Mouse (Mus musculus) ES-CJ7 (cell line): ENCODE measurements at regions not wholly inside any gene's neighbourhood (a gene's known extent, or its start where the extent isn't known, plus 50 kb on each side); places are given as distances from the start of the nearest gene placed in this dataset.
A peak's percentile ranks its signal among the peaks of the same experiment; 100 is the strongest.

Experiments used
- DNase-seq: peaks from one replicate; pipeline ENCODE4 v3.0.0; 2011; ENCODE audit warnings: low read depth, low spot score

DNA sequence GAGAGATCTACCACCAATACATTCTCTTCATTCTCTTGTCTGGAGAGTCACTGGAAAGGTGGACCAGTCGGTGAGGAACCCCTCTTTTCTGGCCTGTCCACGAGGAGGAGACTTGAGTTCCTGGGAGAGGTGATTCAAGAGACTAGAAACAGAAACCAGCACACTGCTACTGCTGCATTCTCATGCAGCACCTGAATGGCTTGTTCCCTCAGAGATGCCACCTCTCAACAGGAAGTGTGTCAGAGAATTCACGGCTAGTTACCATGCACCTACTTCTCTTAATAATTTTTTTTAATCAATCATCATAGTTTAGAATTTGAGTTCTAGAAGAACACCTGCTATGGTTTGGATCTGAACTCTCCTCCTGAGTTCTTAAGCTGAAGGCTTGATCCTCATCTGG lies 52.0 kb upstream of the Dynlrb2 start:
- DNase-seq: no peak

DNA sequence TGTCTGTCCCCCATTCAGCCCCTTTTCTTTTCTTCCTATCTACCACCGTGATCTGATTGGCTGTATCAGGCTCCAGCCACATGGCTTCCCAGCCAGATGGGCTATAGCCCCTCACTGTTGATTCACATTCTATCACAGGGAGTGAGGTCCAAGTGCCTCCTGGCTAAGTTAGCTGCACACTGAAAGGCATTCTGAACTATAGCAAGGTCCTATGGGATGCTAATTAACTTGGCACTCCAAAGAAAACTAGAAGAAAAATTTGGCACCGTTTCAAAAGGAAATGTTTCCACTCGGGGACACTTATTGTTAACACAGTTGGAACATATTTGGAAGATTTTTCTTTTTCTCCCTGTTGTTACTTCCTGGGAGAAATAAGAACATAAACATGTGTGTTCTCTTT lies 53.4 kb upstream of the Dynlrb2 start:
- no peak for DNase-seq

DNA sequence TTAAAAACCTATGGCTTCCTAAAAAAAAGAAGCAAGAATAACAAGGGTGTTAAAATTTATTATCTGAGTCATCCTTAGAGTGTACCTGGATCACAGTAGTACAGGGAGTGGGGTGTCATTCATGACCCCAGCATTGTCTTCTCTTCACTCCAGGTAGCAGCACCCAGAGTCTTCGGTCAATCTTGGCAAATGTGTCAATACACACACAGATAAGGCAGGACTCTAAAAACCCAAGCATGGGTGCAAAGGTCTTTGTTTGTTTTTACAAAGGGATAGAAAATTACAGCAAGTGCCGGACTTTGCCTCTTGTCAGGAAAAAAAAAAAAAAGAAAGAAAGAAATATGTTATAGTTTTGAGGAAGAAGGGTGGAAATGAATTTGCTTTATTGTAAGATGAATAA lies 57.3 kb upstream of the Dynlrb2 start:
- DNase-seq: no peak

DNA sequence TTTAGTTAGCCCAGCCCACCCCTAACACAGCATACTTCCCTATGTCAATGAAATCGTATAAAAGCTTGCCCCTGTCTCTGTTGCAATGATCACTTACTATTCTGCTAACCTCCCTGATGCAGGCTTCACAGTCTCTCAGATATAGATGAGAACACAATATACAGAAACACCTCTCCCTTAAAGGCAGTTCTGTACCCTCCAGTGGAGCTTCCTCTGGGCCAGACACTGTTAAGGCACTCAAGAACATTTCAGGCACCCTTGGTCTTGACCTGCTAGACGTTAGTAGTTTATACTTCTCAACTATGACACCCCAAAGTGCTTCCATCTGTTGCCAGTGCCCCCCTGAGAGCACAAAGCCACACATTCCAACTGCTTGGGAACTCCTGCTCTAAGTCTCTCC lies 61.9 kb upstream of the Dynlrb2 start:
- no peak for DNase-seq

DNA sequence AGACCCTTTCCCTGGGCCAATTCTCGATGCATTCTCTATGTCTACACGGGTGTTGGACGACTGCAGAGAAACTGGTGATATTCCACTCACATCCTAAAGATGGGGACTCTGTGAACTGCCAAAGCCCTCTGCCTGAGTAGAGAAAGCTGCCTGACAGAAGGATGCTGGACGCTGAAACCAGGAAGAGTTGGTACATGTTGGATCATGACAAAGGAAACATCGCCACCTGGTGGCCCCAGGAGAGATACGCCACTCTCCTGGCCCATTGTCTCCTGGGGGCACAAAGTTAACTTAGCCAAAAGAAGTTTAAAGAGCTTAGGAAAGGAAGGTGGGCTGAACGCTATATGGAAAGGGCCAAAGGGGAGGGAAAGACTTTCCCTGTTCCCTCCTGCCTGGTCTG lies 65.9 kb upstream of the Dynlrb2 start:
- peak; percentile 74 for DNase-seq

DNA sequence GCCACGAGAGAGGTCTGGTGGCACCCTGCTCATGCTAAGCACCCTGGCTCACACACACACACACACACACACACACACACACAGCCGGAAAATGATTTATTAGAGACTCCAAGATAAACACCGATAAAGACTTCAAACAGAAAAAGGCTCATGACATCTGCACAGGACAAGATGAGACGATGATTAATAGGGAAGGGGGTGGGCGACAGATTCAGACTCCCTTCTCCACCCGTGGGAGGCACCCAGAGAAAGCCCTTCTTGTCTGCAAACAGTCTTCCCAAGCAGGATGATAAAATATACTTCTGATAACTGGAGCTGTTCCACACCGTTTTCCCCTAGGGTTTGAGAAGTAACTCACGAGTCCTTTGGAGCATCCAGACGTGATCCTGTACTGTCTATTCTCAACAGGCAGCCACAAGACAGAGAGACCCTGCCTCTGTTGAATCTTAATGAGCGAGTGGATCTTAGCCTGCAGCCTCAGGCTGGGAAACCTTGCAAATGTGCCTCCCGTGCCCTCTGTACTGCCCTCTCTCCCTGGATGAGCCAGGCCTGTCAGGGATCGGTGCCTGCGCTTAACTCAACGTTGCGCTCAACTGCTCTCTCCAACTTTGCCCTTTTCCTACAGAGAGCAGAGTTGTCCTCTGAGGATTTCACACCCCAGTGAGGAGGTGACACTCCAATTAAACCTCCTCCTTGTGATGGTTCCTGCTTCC lies 69.3 kb upstream of the Dynlrb2 start:
- no peak for DNase-seq

DNA sequence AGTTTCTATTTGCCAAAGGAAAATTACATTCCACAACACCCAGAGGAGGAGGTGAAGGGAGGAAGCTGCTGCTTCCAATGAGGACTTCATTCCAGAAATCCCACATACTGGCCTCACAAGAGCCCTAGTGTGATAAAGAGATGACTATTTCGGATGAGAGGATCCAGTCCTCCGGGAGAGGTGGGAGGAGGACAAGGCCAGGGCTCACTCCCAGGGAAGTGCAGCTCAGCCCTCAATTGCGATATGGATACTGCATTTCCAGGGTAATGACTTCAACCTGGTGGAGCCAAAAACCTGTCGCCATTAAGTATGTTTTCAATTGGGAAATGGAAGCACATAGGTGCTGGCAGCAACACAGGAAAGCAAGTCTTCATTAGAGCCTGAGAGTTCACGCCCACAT lies 74.7 kb upstream of the Dynlrb2 start:
- DNase-seq: no peak

DNA sequence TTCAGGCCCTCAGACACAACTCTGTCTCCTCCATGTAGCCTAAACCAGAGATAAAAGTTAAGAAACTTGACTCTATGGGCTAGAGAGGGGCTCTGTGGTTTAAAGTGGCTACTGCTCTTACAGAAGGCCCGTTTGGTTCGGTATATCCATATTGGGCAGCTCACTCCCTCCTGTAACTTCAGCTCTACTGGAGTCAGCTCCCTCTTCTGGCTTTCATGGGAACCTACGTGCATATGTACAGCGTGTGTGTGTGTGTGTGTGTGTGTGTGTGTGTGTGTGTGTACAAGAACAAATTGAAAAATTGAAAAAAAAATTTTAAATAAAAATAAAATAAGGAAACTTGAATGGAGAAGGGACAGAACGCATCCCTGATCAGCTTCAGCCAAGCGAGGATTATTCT lies 75.1 kb upstream of the Dynlrb2 start:
- DNase-seq: no peak

DNA sequence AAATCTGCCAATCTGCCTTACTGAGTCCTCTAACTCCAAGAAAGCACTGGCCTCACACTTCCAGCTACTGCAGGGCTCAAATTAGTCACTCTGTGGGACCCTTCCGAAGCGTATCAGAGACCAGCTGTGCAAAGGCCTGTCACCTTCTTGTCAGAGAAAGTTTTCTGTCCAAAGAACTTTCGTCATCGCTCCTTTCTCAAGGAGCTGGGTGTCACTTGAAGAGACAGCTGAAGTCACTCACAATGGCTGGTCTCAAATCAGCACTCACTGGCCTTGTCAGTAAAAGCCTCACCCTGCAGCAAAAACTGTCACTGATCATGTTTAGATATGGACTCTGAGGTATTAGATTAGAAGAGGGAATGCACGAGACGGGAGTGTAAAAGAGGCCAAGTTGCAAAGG lies 81.9 kb upstream of the Dynlrb2 start:
- DNase-seq: no peak

DNA sequence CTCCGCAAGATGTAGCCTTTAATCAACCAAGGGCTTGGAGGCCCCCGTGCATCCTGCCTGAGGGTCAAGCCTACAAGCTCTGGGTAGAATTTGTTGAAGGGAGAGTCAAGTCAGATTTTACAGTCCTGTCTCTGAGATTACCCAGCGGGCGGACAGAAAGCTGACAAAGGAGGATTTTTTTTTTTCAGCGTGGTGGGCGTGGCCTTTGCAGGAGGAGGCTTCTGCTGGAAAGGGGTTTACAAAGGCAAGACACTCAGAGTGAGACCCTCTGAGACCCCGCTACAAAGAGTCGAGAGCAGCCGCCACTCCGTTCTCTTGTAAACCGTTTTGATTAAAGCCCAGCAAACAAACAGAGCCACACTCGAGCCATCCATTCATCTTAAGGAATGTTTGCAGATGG lies 92.1 kb upstream of the Dynlrb2 start:
- no peak for DNase-seq

DNA sequence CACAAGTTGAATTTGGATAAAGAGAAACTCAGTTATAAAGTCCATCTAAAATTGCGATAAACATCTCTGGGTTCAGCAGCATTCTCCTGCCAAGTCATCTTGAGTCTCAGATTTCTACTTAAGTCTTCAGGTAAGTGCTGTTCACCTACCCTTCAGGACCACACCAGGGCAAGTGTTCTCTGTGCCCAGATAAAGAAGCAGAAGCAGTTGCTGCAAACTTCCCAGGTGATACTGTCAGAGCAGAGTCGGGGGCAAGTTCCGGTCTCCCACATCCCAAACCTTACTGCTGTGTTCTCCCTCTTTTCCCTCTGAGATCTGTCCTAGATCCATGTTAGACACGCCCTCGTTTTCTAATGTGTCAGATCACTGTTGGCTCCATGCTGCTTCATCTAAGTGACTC lies 94.7 kb upstream of the Dynlrb2 start:
- DNase-seq: no peak

DNA sequence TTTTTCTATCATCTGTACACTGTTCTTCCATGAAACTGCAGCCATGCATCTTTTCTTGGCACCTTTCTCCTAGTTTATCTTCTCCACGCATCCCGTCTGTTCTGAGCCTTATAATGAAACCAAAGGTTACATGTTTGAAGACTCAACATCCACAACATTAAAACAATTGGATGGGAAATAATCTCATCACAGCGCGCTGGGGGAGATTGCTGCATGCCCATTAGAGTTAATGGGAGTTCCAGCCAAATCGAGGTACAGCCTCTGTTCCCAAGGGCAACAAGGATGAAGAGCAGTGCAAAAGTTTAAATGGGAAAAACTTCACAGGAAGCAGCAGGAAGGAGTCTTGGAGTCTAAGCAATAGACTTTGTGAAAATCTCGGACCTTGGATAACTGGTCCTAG lies 95.8 kb upstream of the Dynlrb2 start:
- no peak for DNase-seq

DNA sequence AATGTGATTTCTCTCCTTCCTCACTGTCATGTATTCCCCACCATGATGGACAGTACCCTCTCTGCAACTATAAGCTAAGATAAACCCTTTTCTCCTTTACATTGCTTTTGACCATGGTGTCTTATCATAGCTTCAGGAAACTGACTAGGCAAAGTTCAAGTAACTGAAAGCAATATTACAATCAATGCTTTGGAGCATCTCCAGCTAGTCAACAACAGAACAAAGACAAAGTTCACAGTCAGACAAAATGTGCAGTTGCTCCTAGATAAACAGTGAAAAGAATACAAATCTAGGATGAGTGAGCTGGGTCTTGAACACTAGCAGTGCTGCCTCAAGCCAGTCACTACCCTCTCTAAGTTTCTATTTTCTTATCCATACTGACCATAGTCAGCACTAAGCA lies 100.2 kb upstream of the Dynlrb2 start:
- no peak for DNase-seq

DNA sequence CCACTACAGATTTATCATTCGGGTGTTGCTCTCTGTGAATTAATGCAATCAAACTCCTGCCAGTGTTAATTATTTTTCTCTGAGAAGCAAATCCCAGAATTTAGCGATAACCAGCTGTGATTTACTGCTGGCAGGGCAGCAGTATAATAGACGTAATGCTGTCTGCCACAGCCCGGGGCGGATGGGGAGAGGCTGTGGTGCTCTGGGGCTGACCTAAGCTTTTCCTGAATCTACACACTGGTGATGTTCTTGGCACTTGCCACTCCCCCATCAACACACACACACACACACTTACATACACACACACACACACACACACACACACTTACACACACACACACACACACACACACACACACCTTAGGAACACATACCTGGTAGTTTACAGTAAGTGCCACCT lies 101.4 kb upstream of the Dynlrb2 start:
- no peak for DNase-seq

DNA sequence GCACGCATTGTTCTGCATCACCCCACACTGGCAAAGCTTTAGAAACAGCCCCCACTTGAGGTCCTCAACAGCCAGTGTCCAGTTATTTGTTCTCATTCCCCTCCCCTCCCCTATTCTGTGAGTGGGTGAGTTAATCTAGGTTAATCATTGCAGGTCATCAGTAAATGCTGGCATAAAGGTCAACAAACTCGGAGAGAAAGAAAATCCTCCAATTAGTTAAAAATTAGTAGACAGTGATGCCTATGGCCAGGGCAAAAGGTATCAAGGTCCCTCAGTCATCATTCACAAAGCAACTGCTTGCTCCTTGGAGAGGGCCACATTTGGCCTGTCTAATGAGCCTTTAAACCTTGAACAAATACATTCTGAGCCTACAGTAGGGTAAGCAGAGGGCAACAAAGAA lies 105.3 kb upstream of the Dynlrb2 start:
- DNase-seq: no peak

DNA sequence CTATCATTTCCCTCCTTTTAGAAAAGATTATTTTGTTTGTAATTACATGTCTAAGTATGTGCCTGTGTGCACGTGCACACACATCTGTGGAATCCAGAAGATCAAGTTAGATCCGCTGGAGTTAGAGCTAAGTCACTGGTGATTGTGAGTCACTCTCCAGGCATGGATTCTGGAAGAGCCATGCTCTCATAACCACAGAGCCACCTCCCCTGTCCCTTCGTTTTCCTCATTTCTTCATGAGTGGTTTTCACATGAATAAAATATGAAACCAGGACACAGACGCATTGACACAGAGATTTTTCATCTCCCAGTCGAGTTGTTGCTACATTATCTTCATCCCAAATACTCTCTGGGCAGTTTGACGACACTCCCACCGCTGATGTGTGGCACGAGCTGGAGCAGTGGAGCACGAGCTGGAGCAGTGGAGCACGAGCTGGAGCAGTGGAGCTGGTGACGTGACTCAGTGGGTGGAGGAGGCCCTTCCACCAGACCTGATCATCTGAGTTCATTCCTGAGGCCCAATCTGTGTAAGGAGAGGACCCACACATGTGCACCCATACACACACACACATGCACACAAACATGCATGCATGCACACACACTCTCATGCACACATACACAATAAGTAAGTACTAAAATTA lies 106.1 kb upstream of the Dynlrb2 start:
- DNase-seq: no peak

DNA sequence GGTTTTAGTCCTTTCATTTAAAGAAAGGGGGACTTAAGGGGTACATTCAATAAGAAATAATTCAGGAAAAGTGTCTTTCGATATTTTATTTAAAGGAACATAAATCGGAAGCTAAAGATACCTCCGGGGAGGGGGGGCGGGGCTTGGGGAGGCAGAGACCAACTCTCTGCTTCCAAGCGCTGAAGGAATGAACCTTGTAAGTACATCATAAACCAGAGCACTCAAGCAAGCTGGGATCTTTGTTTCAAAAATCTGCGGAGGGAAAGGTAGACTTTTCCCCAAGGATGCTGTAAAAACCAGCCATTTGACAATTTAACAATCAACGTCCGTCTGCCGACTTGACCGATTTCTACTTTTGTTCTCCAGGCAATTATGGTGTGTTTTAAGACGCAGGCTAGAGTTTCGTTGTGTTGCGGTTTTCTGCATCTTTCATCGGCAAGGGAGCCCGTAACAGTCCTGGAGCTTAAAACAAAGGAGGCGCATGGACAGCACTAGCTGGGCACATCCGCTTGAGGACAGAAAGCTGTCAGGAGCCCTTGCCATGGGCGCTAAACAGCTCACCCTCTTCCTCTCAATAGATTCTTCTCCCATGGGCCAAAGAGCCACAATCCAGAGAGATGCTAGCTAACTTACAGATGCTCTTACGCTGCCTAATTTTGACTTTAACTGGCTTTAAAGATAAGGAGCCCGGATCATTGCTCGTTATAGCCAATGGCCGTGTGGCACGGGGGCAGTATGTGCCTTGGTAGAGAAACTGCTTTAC lies 119.4 kb upstream of the Dynlrb2 start:
- DNase-seq: no peak

DNA sequence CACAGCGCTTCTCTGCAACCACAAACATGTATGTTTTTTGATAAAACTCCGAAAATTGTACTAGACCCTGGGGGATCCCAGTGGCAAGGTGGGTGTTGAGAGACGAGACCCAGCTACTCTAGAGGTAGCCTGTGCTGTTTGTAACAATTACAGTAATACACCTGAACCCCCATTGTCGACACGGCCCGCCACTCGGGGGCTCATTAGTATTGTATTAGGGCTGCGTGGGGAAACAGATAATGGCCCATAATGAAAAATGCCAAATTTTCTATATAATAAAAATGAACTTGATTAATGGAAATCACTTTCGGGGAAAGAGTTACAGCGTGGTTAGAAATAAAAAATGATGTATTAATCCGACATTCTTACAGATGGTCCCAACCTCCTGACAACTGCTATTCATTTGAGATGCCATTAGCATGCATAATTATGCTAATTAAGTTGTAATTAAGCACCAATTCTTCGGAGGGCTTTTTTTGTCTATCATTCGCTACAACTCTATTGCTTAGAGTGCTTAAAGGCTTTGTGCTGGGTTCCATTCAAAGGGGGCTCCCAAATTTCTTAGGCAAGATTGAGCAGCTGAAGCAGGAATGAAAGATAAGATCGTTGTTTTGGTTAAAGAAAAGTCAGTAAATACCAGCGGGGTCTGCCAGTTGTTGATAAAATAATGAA lies 120.2 kb upstream of the Dynlrb2 start:
- no peak for DNase-seq

DNA sequence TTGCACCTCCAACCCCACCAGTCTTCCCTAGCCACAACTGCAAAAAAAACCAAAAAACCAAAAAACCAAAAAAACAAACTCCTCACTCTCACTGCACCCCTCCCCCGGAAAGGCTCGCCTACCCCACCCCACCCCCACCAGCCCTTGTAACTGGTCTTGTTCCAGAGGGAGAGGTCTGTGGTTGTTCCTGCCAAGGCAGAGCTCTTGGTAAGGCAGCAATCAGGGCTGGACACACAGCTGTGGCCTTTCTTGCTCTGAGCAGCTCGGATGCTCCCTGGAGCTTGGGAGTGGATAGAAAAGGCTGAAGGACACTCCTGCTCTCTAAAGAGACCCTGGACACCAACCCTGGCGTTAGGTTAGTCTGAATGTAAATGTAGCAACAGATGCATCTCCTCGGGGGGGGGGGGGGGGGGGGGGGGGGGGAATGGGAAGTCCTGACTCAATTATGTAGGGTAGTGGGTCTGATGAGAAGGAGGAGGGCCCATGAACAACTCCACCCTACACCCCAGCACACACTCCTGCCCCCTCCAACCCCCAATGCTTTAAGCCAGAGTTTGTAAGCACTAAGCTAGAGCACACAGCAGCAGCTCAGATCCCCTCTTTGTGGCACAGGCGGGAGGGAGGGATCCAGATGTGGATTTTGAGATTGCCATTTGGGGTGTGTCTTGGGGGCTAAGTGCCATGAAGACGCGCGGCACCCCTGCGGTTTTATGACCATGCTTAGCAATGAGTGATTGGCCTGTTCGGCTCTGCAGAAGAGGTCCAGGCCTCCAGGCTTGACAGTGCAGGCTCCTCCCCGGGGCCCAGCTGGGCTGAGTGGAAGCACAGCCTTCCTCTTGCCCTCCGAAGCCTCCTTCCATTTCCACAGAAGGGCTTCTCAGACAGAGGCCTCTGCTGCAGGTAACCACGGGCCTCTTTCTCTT lies 121.0 kb upstream of the Dynlrb2 start:
- DNase-seq: peak; percentile 60

DNA sequence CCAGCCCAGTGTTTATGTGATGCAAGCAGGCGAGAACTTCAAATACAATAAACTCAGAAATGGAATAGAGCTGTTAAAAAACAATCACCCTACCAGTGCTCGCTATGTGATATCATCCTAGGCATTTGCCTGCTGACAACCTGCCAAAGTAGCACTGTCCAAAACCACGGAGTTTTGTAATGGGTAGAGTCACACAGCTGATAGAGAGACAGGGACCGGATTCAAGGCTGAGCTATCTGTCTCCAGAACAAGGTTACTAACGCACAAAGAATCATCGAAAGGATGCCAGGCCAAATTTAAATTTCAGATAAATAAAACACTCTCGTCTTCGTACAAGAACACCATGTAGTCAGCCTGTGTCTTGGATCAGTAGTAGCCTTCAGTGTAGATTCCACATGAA lies 121.7 kb upstream of the Dynlrb2 start:
- DNase-seq: no peak

DNA sequence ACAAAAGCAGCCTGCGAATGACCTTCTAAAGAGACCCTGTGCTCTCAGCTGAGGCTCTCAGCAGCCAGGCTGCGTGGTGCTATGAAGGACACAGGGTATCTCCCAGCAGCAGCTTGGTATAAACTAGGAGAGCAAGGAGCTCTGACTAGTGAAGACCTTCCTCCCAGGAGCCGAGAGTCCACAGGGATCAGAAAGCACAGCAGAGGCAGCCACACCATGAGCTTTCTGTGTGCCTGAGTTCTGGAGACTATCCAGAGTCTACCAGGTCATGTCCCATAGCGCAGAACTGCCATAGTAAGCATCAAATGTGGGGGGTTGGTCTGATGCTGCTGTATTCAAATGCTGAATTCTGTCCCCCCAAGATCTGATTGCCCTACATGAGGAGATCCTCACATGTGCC lies 124.2 kb upstream of the Dynlrb2 start:
- DNase-seq: no peak
